Mouse (Mus musculus) spleen, adult 2 months (tissue): ENCODE results near the gene Slc7a8. TPM values are rescaled to one million over a fixed set of nuclear protein-coding genes. Genes with fewer than 3 reads are reported as not detected.

ENCODE experiments used
- DNase-seq, 2 experiments: peaks; one replicate each; pipeline versions ENCODE4 v3.0.0 to v3.0.0-alpha.2; 2012 to 2021; ENCODE audit warnings: low spot score in 2 of 2, low read depth in 1 of 2
- H3K27ac ChIP-seq: fragments of 200-500 bp; 2 replicates; pipeline ENCODE4 v1.5.1; 2012; ENCODE audit warnings: low read length, inconsistent platforms; ENCODE audit not compliant: insufficient read depth
- H3K27me3 ChIP-seq: fragments of 200-500 bp; 2 replicates; pipeline ENCODE4 v1.6.1; 2012; ENCODE audit warnings: mild to moderate bottlenecking, moderate library complexity, low read length, inconsistent platforms; ENCODE audit not compliant: control insufficient read depth, insufficient read depth
- H3K36me3 ChIP-seq: fragments of 200-500 bp; 2 replicates; pipeline ENCODE4 v1.6.1; 2012; ENCODE audit warnings: mild to moderate bottlenecking, low read length, inconsistent platforms; ENCODE audit not compliant: control insufficient read depth, insufficient read depth
- H3K4me1 ChIP-seq: fragments of 200-500 bp; 2 replicates; pipeline ENCODE4 v1.6.1; 2011; ENCODE audit warnings: inconsistent platforms; ENCODE audit not compliant: control insufficient read depth, insufficient read depth, insufficient read length
- H3K4me3 ChIP-seq: fragments of 200-500 bp; 2 replicates; pipeline ENCODE4 v1.5.1; 2011; ENCODE audit warnings: mild to moderate bottlenecking, inconsistent platforms; ENCODE audit not compliant: insufficient read depth, insufficient read length; ENCODE audit errors: extremely low read depth
- CTCF ChIP-seq: fragments of 200-500 bp; IDR thresholded peaks from 2 replicates; pipeline ENCODE4 v1.5.1; 2011; ENCODE audit warnings: mild to moderate bottlenecking, inconsistent platforms; ENCODE audit not compliant: insufficient read depth, insufficient read length, insufficient replicate concordance; ENCODE audit errors: extremely low read depth
- POLR2A ChIP-seq: fragments of 200-500 bp; IDR thresholded peaks from 2 replicates; pipeline ENCODE4 v1.6.1; 2011; ENCODE audit warnings: low read depth, low read length, inconsistent platforms
- WGBS: fragments of 180-500 bp; shearing (Covaris S2); methylation state at CpG from one replicate; pipeline ENCODE4 v1.1.7; 2018; 5-methylcytosine and 5-hydroxymethylcytosine counted together
- polyA plus RNA-seq: library from polyadenylated mRNA; depleted of rRNA; stranded (reverse); fragments of >200 nt; gene quantifications from 2 replicates; pipeline ENCODE4 v1.2.3, GENCODE M21; 2012

Slc7a8 gene
- polyA plus RNA-seq, 1 experiment: 13.3 TPM

- 59% methylated on average over 4 of the region's 4 CpGs for WGBS
- no peak for TF ChIP-seq CTCF
- TF ChIP-seq POLR2A: no peak
- no peaks in the 10 kb centered on the region for H3K27me3 ChIP-seq
- no peaks in the 10 kb centered on the region for H3K4me1 ChIP-seq
- no peak overlapping the region for H3K4me3 ChIP-seq
- H3K27ac ChIP-seq: no peak overlapping the region
- no peak for DNase-seq
- H3K36me3 ChIP-seq: no peaks in the 10 kb centered on the region
Measured at GRCm38 (mm10) chr14:54808718-54809667, 27.2 kb upstream of the Slc7a8 start.

GRCm38 (mm10) chr14:54806124-54806523 is 24.4 kb upstream of the Slc7a8 start:
- TF ChIP-seq CTCF: no peak
- no peak for TF ChIP-seq POLR2A
- WGBS: 84% methylated on average over 4 of the region's 4 CpGs
- Histone ChIP-seq H3K36me3 (no peaks in the 10 kb centered on the region), H3K4me1 (no peaks in the 10 kb centered on the region; the same call in 1 of the 2 replicates), H3K27ac (no peak overlapping the region), H3K4me3 (no peak overlapping the region), H3K27me3 (no peaks in the 10 kb centered on the region)
- no peak for DNase-seq

- TF ChIP-seq POLR2A: no peak
- TF ChIP-seq CTCF: no peak
- H3K36me3 ChIP-seq: no peaks in the 10 kb centered on the region
- no peak overlapping the region for H3K27ac ChIP-seq
- no peaks in the 10 kb centered on the region for H3K27me3 ChIP-seq
- H3K4me3 ChIP-seq: no peak overlapping the region
- no peaks in the 10 kb centered on the region; the same call in 1 of the 2 replicates for H3K4me1 ChIP-seq
- DNase-seq: no peak
- WGBS: 45% methylated on average over 4 of the region's 4 CpGs
Measured at GRCm38 (mm10) chr14:54802428-54802827, 20.7 kb upstream of the Slc7a8 start.

- H3K27me3 ChIP-seq: no peaks in the 10 kb centered on the region
- TF ChIP-seq POLR2A (no peak), CTCF (no peak)
- H3K4me3 ChIP-seq: no peak overlapping the region
- H3K27ac ChIP-seq: no peak overlapping the region
- 71% methylated on average over 10 of the region's 10 CpGs for WGBS
- H3K4me1 ChIP-seq: no peaks in the 10 kb centered on the region; the same call in 1 of the 2 replicates
- no peak for DNase-seq
- H3K36me3 ChIP-seq: no peaks in the 10 kb centered on the region
Measured at GRCm38 (mm10) chr14:54799686-54800085, 17.9 kb upstream of the Slc7a8 start.

GRCm38 (mm10) chr14:54796760-54797159 is 15.0 kb upstream of the Slc7a8 start:
- Histone ChIP-seq H3K27ac (no peak overlapping the region), H3K27me3 (no peaks in the 10 kb centered on the region), H3K36me3 (no peaks in the 10 kb centered on the region), H3K4me1 (no peaks in the 10 kb centered on the region), H3K4me3 (no peak overlapping the region)
- WGBS: 91% methylated on average over 15 of the region's 15 CpGs
- TF ChIP-seq POLR2A (no peak), CTCF (no peak)
- DNase-seq: no peak

- 88% methylated on average over 1 of the region's 1 CpGs for WGBS
- H3K27ac ChIP-seq: no peak overlapping the region
- H3K4me1 ChIP-seq: no peaks in the 10 kb centered on the region
- no peaks in the 10 kb centered on the region for H3K36me3 ChIP-seq
- no peak for DNase-seq
- H3K4me3 ChIP-seq: no peak overlapping the region
- no peak for TF ChIP-seq POLR2A
- no peak for TF ChIP-seq CTCF
- no peaks in the 10 kb centered on the region for H3K27me3 ChIP-seq
Measured at GRCm38 (mm10) chr14:54795901-54796300, 14.2 kb upstream of the Slc7a8 start.
